Mouse (Mus musculus) stomach, postnatal 0 days (tissue): ENCODE data around the gene Ptgis.

Experiments used
- CTCF ChIP-seq: IDR thresholded peaks from 2 replicates; pipeline ENCODE4 v1.5.1; 2016; ENCODE audit warnings: antibody characterized with exemption, low read depth, mild to moderate bottlenecking, moderate library complexity
- EP300 ChIP-seq: optimal IDR thresholded peaks from 2 replicates; pipeline ENCODE3; 2016; ENCODE audit warnings: antibody characterized with exemption

DNA sequence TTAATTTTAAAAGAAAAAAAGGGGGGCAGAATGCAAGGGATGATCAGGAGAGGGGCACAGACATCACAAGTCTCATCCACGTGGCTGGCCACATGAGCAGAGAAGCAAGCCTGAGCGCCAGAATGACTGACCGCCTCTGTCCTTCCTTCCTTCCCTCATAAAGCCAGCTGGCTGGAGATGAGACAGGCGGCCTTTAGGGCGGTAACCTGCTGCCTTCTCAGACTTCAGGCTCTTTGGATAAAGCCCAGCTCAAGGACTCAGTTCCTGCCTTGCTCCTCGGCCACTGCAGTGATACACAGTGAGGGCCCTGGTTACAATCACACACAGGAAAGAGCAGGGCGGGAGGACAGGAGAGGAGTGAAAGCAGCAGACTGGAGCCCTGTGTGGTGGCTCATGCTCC lies 13.8 kb upstream of the Ptgis start:
- TF ChIP-seq CTCF (no peak), EP300 (no peak)
